Mouse (Mus musculus): Measurements from ENCODE around the gene Olig2. TPM values are rescaled to one million over a fixed set of nuclear protein-coding genes. Genes with fewer than 3 reads are reported as not detected.
A peak's percentile ranks its signal among the peaks of the same experiment; 100 is the strongest.
"Not testable (repeated sequence)": the region's sequence is repeated elsewhere in the genome, so short reads cannot be mapped to it uniquely, and the experiment has no call there.

The Olig2 gene
- total and polyA plus RNA-seq, 2 experiments from 2014 or later = 14.7 to 32.8 TPM

DNA sequence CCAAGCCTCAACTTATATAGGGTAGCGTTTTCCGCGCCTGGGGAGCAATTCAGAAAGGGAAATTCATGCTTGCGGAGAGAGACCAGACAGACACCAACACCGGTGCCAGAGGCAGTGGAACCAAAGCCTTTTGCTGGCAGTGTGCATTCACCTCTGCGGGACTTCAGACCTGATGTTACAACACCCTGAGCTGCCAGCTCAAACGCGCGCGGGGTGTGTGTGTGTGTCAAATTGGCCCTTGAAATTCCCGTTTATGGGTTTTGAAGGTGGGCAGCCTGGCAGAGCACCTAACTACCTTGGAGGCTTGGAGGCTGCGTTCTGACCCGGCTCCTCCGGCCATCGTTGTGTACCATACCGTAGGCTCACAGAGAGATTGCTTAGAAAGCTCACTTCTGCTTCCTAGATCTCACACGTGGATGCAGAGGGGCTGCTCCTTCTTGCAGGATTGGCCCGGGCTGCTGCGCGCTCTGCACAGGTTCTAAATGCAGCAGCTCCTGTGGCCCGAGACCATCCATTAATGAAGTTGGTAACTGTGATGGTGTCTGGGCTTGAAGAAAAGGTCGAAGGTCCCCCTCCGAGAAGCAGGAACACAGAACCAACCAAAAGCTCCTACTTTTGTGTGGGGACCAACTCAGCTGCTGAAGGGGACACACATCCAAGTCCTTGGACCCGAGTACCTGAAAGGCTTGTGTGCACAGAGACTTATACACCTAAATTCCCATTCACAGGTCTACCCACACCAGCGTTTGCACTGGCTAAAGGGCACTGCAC lies 7.4 kb downstream of the Olig2 start:
- WGBS = 9% methylated on average over 25 of the region's 25 CpGs
- no peak overlapping the region for H3K4me3 ChIP-seq (ENCODE audit: low read depth, low read length)
- no peak overlapping the region for H3K27ac ChIP-seq (ENCODE audit: low read depth, low read length)
- no peak overlapping the region for H3K9ac ChIP-seq
- no peaks in the 10 kb centered on the region for H3K4me1 ChIP-seq (ENCODE audit: insufficient read depth)
- ATAC-seq = no peak
- H3K36me3 ChIP-seq (ENCODE audit: insufficient read depth) = no peaks in the 10 kb centered on the region
- H3K9me3 ChIP-seq (ENCODE audit: low read length) = no peaks in the 10 kb centered on the region
- TF ChIP-seq CTCF (IDR thresholded peaks at IDR 0.05; ENCODE audit: low read depth) = no peak
- DNase-seq = no peak
- peaks cover 69% of the 10 kb centered on the region for H3K27me3 ChIP-seq (ENCODE audit: insufficient read depth, low read length)
- H3K4me2 ChIP-seq (ENCODE audit: low read depth) = peak overlapping the region; percentile 26; the same call in 1 of the 2 replicates

DNA sequence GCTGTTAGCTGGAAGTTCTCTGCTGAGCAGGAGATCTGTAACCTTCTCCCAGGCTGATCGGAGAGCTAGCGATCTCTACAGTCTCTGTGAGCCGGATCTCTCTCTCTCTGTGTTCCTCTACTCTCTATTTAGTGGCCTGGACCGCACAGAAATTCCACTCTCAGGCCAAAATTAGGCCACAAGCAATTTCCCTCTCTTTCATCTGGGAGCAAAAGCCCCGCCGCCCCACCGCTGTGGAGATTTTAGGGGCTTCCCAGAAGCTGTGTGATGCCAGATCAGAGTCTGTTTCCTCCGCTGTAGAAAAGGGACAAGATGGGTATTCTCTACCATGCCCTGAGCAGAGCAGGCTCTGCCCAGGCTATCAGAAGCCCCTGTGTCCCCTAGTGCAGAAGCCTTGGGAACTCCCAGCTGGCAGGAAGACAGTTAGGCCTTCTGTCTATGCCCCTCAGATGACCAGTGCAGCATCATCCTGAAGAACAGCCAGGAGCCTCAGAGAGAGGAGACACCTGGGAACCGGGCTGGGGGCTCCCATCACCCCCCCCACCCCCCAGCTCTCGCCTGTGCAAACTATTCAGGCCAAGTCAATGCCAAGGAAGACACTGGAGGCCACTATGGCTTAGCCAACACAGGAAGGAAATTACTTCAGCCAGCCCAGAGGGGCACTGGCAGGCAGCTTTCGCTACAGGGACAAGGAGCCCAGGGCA lies 8.1 kb downstream of the Olig2 start:
- Histone ChIP-seq H3K4me1 (ENCODE audit: insufficient read depth) (no peaks in the 10 kb centered on the region), H3K27me3 (ENCODE audit: insufficient read depth, low read length) (peaks cover 67% of the 10 kb centered on the region), H3K4me3 (ENCODE audit: low read depth, low read length) (no peak overlapping the region), H3K36me3 (ENCODE audit: insufficient read depth) (no peaks in the 10 kb centered on the region), H3K27ac (ENCODE audit: low read depth, low read length) (no peak overlapping the region), H3K9me3 (ENCODE audit: low read length) (no peaks in the 10 kb centered on the region), H3K4me2 (ENCODE audit: low read depth) (no peak overlapping the region), H3K9ac (no peak overlapping the region)
- peak; percentile 75 for ATAC-seq
- no peak for DNase-seq
- WGBS = 27% methylated on average over 11 of the region's 11 CpGs
- TF ChIP-seq CTCF (IDR thresholded peaks at IDR 0.05; ENCODE audit: low read depth) = no peak

DNA sequence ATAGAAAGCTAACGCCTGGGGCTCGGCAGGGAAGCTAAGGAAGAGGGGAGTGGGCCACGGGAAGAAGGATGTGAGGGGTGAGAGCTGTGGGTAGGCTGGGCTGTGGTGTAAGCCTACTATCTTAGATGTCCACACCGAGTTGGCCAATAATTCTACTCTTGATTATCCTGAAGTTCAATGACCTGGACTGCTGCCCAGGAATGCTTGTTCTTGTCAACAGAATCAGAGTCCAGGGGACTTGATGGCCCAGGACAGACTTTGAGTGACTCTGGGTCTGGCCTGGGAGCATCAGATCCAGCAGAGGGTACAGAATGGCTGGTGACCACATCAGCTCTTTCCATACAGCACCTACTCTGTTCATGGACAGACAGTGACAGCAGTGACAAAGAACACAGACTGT lies 13.8 kb downstream of the Olig2 start:
- Histone ChIP-seq H3K27ac (ENCODE audit: low read depth, low read length) (no peak overlapping the region), H3K27me3 (ENCODE audit: insufficient read depth, low read length) (peaks cover 15% of the 10 kb centered on the region), H3K9me3 (ENCODE audit: low read length) (no peaks in the 10 kb centered on the region), H3K9ac (no peak overlapping the region), H3K4me3 (ENCODE audit: low read depth, low read length) (no peak overlapping the region), H3K36me3 (ENCODE audit: insufficient read depth) (no peaks in the 10 kb centered on the region), H3K4me1 (ENCODE audit: insufficient read depth) (no peaks in the 10 kb centered on the region), H3K4me2 (ENCODE audit: low read depth) (no peak overlapping the region)
- DNase-seq = no peak
- no peak for ATAC-seq
- no peak for TF ChIP-seq CTCF (IDR thresholded peaks at IDR 0.05; ENCODE audit: low read depth)
- 73% methylated on average over 4 of the region's 4 CpGs for WGBS

DNA sequence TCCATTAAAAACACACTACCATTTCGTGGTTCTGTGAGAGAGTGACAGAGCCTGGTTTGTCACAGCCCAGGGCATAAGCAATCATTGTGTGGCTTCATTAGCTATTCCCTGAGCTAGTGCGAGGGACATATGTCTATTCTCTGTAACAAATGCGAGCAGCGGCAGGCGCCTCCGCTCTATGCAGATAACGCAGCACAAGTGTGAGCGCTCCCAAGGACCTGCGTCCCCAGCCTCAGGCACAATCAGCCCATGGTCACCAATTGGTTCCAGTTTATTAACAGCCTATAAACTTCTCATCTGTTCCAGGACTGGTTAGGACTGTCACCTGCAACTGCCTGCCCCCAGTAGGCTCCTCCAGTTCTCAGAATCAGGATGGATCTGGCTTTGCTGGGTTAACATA lies 21.0 kb downstream of the Olig2 start:
- Histone ChIP-seq H3K27ac (ENCODE audit: low read depth, low read length) (no peak overlapping the region), H3K9me3 (ENCODE audit: low read length) (no peaks in the 10 kb centered on the region), H3K4me1 (ENCODE audit: insufficient read depth) (no peaks in the 10 kb centered on the region), H3K9ac (no peak overlapping the region), H3K4me3 (ENCODE audit: low read depth, low read length) (no peak overlapping the region), H3K36me3 (ENCODE audit: insufficient read depth) (no peaks in the 10 kb centered on the region), H3K27me3 (ENCODE audit: insufficient read depth, low read length) (peaks cover 3% of the 10 kb centered on the region), H3K4me2 (ENCODE audit: low read depth) (no peak overlapping the region)
- no peak for DNase-seq
- 25% methylated on average over 9 of the region's 9 CpGs for WGBS
- ATAC-seq = no peak
- no peak for TF ChIP-seq CTCF (IDR thresholded peaks at IDR 0.05; ENCODE audit: low read depth)

DNA sequence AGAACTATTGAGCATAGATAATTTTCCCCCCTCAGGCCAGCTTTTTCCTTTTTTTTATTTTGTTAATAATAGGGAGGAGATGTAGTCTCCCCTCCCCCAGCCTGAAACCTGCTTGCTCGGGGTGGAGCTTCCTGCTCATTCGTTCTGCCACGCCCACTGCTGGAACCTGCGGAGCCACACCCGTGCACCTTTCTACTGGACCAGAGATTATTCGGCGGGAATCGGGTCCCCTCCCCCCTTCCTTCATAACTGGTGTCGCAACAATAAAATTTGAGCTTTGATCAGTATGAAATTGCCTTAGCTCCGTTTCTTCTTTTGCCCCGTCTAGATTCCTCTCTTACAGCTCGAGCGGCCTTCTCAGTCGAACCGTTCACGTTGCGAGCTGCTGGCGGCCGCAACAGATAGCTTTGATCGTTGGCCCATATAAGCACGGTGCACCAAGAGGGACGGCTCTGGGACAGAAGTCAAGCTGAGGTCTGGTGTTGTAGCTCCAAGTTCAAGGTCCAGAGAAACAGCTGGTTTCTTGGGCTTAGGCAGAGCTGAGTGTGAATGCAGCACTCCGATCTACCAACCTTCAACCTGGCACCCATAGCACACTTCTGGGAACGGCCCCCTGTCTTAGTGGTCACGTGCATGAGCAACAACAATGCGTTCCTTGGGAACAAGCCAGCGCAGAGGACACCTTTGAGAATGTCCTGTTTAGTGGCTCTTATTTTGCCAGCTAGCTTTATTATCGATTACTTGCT lies 30.3 kb downstream of the Olig2 start:
- DNase-seq; H3K4me2 ChIP-seq (ENCODE audit: low read depth): not testable (repeated sequence)

DNA sequence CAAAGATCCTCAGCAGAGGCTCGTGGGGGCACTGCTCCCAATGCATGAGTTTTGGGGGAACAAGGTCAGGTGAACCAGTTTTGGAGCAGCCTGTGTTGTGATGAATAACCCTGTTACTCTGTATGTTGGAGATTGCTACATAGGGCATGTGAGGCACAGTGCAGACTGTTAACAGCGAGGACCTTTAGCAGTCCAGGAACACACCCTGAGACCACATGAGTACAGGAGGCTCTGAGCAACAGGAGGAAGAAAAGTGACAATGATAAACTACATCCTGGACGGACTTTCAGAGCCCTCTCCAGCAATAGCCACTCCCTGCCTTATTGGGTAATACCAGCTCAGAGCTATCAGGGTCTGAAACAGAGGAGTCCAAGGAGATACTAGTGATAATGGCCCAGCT lies 33.7 kb downstream of the Olig2 start:
- no peaks in the 10 kb centered on the region for H3K4me1 ChIP-seq (ENCODE audit: insufficient read depth)
- H3K4me3 ChIP-seq (ENCODE audit: low read depth, low read length) = no peak overlapping the region
- H3K4me2 ChIP-seq (ENCODE audit: low read depth) = no peak overlapping the region
- peaks cover 26% of the 10 kb centered on the region for H3K27me3 ChIP-seq (ENCODE audit: insufficient read depth, low read length)
- H3K36me3 ChIP-seq (ENCODE audit: insufficient read depth) = no peaks in the 10 kb centered on the region
- WGBS = 73% methylated on average over 3 of the region's 3 CpGs
- ATAC-seq = no peak
- H3K9me3 ChIP-seq (ENCODE audit: low read length) = no peaks in the 10 kb centered on the region
- H3K9ac ChIP-seq = no peak overlapping the region
- no peak overlapping the region for H3K27ac ChIP-seq (ENCODE audit: low read depth, low read length)
- no peak for TF ChIP-seq CTCF (IDR thresholded peaks at IDR 0.05; ENCODE audit: low read depth)
- no peak for DNase-seq

More for the DNA sequence above, 30.3 kb downstream of the Olig2 start:
- H3K27me3 ChIP-seq (ENCODE audit: insufficient read depth, low read length) = peaks cover 26% of the 10 kb centered on the region
- not testable (repeated sequence) for ATAC-seq; H3K4me1 ChIP-seq (ENCODE audit: insufficient read depth); H3K27ac ChIP-seq (ENCODE audit: low read depth, low read length); H3K9me3 ChIP-seq (ENCODE audit: low read length); H3K9ac ChIP-seq; H3K36me3 ChIP-seq (ENCODE audit: insufficient read depth); H3K4me3 ChIP-seq (ENCODE audit: low read depth, low read length)
- 6% methylated on average over 17 of the region's 28 CpGs for WGBS

DNA sequence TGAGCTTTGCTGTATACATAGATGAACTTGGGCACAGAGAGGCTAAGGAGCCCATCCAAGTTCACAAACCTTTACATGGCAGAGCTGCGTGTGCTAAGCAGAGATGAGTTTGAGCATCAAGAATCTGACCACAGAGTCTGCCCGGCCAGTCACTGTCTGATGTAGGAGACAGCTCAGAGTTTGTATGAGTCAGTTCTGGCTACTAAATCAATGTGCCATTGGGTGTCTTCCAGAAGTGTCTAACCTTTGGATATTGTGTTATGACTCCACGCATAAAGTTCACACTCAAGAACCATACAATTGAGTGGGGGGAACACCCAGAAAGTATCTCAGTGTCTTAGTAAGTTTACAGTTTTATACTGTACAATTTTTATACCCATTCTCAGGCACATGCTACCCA lies 35.6 kb downstream of the Olig2 start:
- TF ChIP-seq CTCF (IDR thresholded peaks at IDR 0.05; ENCODE audit: low read depth) = no peak
- no peak for ATAC-seq
- no peak overlapping the region for H3K9ac ChIP-seq
- H3K9me3 ChIP-seq (ENCODE audit: low read length) = no peaks in the 10 kb centered on the region
- WGBS = 95% methylated on average over 3 of the region's 3 CpGs
- peaks cover 27% of the 10 kb centered on the region for H3K27me3 ChIP-seq (ENCODE audit: insufficient read depth, low read length)
- H3K4me2 ChIP-seq (ENCODE audit: low read depth) = no peak overlapping the region
- no peaks in the 10 kb centered on the region for H3K36me3 ChIP-seq (ENCODE audit: insufficient read depth)
- no peak overlapping the region for H3K4me3 ChIP-seq (ENCODE audit: low read depth, low read length)
- no peaks in the 10 kb centered on the region for H3K4me1 ChIP-seq (ENCODE audit: insufficient read depth)
- H3K27ac ChIP-seq (ENCODE audit: low read depth, low read length) = no peak overlapping the region
- DNase-seq = no peak

All from forebrain, postnatal 0 days (tissue).